Mouse (Mus musculus) C2C12 (cell line): ENCODE measurements around the gene Nr1h3.

ENCODE experiments used
- CTCF ChIP-seq: IDR thresholded peaks from one replicate; pipeline ENCODE4 v1.5.1; 2011; ENCODE audit not compliant: control insufficient read depth, insufficient read depth, insufficient read length
- FOSL1 ChIP-seq: IDR thresholded peaks from one replicate; pipeline ENCODE4 v1.8.0; 2011; ENCODE audit warnings: mild to moderate bottlenecking, low read length; ENCODE audit not compliant: poor library complexity, insufficient read depth, severe bottlenecking
- MAX ChIP-seq: IDR thresholded peaks from one replicate; pipeline ENCODE4 v1.6.1; 2011; ENCODE audit warnings: mild to moderate bottlenecking, control low read depth
- MYOD1 ChIP-seq: IDR thresholded peaks from one replicate; pipeline ENCODE4 v1.6.1; 2011; ENCODE audit warnings: low read depth; ENCODE audit not compliant: control insufficient read depth, insufficient read length

DNA sequence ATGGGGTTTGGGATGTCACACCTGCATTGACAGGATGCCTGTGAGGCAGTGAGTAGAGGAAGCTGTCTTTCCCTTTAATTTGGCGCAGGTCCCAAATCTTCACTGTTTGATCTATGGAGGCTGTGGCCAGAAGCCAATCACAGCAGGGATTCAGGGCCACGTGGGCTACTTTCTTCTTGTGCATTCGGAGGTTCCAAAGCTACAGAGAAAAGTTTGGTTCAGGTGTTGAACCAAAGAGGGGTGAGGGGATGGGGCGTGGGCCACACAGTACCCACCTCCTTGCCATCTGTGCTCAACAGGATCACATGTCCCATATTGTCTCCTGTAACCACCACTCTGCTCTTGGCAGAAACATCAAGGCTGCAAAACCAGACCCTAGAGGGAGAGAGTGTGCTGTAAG, 14.4 kb upstream of the Nr1h3 start:
- TF ChIP-seq CTCF (no peak), MAX (no peak), MYOD1 (no peak), FOSL1 (no peak)
